Mouse (Mus musculus) leukemia stem cell, adult 10-12 weeks (primary cell): ENCODE data around the gene Sem1. TPM values are rescaled to one million over a fixed set of nuclear protein-coding genes. Genes with fewer than 3 reads are reported as not detected.

Experiments used
- polyA plus RNA-seq: library from polyadenylated mRNA; stranded (reverse); fragments of >175 nt; gene quantifications from 2 replicates; pipeline ENCODE4 v1.2.3, GENCODE M21; 2012; ENCODE audit warnings: low replicate concordance

Sem1 gene
- polyA plus RNA-seq, result 1.6 and 14.7 TPM in 2 replicates

DNA sequence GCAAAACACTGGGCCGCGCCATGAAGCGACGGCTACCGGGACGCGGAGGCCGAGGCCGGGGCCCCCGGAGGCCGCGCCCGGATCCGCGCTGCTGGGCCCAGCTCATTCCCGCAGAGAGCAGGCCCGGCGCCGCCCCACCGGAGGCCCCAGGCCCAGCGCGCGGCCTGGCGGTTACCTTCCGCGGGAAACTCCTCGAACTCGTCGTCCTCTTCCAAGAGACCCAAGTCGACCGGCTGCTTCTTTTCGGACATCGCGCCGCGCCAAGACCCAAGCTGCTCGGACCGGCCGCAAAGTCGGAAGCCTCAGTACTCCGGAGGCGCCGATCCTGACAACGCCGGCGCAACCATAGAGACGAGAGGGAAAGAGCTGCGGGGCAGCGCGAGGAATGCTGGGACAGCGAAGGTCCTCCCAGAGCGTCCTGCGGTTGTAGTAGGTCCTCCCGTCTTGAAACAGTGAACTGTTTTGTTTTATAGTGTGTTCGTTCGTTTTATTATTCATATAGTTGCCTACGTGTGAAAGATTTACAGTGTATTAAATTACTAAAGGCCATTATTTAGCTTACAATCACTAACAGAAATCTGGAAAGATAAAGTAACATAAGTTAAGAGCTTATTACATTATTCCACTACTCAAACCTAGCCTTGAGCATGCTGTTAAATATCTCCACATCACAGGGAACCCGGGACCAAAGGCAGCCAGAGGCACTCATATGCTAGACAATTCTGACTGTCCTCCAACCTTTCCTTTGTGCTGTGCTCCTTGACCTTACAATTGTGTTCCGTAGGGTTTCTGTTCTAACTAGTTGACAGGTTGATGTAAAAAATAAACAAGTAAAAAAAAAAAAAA is at the start of gene Sem1:
Gene Sem1 (minus strand): TSS at position 360 of the 846 bp plus-strand sequence.

